Mouse (Mus musculus): ENCODE data around the gene Fbxo42.

The Fbxo42 gene

DNA sequence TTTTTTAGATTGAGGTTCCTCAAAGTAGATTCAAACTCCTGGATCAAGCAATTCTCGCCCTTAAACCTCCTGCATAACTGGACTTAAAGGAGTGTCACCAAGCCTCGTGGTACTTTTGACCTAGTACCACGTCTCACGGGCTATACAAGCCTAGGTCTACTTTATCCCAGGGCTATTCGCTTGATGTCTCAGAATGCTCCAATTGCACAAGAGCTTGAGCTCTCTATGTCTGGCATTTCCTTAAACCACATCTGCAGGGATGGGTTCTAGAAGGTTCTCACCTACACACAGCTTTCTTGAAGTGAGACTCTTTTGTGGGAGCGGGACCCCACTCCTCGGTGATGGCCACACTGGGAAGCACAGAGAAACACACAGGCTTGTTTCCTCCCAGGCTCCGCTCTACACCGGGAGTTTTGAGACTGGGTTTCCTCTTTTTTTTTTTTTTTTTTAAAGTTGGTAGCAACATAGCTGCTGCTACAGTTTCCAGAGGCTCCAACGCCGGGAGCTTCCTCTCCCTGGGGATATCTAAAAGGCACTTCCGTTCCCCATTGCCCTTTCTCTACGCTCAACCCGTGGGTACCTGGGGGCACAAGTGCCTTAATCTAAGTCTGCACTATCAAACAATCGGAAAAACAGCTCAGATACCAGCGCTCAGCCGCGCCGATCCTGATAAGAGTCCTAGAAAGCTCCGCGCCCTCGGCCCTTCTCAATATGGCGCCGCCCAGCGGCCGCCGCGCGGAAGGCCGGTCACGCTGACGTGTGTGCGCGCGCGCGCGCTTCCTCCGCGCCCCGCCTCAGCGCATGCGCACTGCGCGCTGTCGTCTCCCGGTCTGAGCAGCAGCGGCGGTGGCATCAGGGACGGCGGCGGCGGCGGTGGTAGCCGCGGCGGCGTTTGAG is at the start of gene Fbxo42:
Gene Fbxo42, plus strand, starts transcription at position 802 of the 897 bp plus-strand sequence.
- DNase-seq (ENCODE audit: low read depth, low spot score), result peak; percentile 96

DNA sequence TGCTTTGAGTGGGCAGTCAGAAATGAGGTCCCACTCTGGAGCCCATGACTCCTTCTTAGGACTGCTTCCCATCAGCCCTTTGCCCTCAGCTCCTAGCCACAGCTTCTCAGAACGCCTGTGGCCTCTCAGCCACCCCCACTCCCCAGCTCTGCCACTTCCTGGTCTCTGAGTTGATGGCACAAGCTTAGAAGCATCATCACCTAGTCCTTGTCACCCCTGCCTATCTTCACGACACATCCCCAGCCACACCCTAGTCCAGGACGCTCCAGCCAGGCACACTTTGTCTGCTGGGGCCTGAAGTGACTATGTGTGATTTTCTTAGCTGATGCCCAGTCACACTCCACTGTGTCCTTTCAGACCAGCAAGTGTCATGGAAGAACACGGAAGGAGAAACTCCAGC is 48.8 kb upstream of the Fbxo42 start:
- no peak for DNase-seq (ENCODE audit: low read depth, low spot score)

DNA sequence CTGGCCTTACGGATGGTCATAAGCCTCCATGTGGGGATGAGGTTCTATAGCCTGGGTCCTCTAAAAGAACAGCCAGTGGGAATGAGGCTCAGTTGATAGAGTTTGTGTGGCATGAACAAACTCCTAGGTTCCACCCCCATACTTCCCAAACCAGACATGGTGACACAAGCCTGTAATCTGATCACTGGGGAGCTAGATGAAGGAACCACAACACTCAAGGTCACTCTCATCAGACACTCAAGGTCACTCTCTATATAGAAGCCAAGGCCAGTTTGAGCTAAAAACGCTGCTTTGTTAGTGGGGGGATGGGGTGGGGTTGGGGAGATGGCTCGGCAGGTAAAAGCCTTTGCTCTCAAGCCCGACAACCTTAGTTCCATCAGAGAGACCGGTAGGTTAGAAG is 47.8 kb upstream of the Fbxo42 start:
- no peak for DNase-seq (ENCODE audit: low read depth, low spot score)

DNA sequence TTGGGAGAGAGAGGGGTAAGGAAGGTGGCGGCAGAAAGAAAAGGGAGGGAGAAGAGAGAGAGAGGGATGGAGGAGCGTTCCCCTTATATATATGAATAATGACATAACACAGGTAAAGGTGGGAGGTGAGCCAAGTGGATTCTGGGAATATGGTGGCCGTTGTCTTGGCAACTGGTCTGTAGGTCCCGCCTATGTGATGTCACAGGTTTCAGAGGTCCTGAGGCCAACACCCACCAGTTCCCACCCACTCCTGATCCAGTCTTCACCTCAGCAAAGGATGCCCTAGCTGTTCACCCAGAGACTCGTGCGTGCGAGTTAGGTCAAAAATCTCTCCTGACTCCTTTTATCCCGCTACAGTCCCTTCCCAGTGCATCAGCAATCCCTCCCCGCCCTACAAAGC is 46.4 kb upstream of the Fbxo42 start:
- no peak for DNase-seq (ENCODE audit: low read depth, low spot score)

DNA sequence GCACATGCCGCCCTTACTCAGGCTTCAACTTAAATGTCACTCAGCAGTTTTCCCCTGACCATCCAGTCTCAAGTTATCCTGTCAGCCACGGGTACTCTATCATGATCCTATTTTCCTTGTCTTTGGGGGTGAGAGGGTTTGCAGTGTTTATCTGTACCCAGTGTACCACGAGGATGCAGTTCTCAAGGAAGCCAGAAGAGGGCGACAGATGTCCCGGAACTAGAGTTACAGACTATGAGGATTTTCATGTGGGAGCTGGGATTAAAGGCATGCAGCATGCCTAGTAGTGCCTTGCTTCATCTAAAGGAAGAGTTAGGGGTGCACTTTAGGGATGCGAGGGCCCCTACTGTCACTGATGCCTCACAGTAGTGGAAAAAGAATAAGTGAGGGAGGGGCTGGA is 45.9 kb upstream of the Fbxo42 start:
- DNase-seq (ENCODE audit: low read depth, low spot score), result peak; percentile 58

DNA sequence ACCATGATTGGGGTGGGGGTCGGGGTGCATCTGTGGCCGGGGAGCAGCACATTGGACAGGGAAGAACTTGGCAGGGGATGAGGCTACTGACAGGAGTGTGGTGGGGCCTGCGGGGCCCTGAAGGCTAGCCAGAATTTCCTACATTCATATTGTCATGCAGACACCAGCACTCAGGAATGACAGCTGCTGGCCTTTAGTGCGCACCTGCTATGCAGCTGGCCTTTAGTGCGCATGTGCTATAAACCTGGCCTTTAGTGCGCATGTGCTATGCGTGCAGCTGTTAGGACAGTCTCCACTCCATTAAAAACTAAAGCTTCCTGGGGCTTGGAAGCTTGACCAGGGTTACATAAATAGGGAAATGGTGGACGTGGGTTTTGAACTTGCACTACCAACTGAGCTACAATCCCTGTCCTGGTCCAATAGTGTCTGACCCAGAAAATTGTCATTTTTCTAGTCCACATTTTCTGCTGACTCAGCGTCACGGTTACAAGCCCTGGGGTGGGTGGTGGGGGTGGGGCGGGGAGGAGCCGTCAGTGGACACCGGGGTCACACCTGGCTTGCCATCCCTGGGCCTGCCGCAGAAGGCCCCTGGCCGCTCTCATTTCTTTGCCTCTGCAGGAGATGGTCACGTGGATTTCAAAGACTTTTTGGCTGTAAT is 41.1 kb upstream of the Fbxo42 start:
- DNase-seq (ENCODE audit: low read depth, low spot score), result peak; percentile 34

DNA sequence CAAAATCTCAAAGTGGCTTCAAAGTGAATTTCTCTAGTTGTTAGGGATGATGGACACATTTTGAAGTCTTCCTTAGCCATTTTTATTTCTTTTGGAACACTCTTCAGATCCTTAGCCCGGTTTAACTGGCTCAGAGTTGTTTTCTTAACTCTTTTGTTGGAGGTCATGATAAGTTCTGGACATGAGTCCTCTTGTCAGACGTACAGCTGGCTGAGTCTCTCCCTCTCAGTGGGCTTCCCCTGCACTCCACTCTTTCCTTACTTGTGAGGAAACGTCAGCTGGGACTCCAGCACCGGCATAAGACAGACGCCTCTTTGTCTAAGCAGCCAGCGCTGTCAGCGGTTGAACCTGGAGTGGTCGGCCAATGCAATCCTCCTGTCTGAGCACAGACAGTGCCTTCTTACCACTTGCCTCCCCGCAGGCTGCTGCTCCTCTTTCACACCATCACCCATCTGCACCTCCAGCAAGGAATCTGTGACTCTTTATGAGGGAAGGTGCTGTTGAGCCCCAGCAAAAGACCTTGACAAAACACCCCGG is 39.4 kb upstream of the Fbxo42 start:
- peak; percentile 63 for DNase-seq (ENCODE audit: low read depth, low spot score)

DNA sequence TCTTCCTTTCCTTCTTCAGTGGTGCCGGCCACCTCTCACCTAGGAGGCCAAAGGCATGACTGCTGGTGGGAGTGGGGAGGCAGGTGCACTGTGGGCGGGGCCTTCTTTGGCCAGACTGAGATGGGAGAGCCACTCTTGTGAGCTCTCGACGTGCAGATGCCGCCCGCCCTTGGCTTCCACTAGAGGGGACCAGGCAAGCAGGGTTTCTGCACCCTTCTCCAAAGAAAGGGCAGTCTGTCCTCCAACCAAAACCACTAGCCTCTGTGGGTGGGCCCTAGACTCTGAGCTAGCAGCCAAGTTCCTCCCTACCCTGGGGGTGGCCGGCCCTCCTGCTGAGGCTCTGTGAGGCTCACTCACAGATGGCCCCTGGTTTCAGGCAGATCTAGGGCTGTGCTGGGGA is 33.9 kb upstream of the Fbxo42 start:
- no peak for DNase-seq (ENCODE audit: low read depth, low spot score)

DNA sequence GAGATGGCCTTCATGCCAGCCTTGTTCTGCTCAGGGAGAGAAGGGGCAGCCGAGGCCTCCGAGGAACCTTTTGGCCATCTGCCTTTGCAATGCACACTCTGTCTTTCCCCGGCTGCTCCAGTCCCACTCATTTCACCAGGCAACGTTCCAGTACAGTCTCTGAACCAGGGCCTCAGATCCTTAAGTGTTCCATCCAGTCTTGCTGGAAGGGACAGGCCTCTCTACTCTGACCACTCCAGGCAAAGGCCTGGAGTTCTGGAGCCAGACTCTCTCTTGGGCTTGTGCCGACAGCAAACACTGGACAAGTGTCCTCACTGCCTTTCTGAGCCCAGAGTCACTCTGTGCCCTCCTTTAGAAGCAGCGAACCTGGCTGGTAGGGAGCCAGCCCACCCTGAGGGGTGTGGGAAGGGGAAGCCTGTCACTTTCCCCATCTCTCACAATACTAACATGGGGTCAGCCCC is 33.2 kb upstream of the Fbxo42 start:
- DNase-seq (ENCODE audit: low read depth, low spot score), result no peak

DNA sequence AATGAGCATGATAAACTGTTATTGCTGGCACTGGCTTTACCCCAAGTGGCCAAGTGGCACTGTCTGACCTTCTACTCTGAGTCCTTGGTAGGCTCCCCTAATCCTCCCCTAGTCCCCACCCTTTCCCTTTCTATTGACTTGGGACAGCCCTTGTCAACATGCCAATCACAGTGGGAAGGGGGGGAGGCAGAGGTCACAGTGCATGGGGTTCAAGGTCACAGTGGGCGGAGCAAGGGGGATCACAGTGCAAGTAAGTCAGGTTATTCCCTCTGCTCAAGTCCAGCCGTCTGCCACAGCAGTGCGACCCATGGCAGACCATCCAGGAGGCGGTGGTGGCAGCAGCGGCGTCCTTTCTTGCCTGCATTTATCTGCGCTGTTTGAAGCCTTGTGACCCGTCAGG is 32.3 kb upstream of the Fbxo42 start:
- DNase-seq (ENCODE audit: low read depth, low spot score), result no peak

DNA sequence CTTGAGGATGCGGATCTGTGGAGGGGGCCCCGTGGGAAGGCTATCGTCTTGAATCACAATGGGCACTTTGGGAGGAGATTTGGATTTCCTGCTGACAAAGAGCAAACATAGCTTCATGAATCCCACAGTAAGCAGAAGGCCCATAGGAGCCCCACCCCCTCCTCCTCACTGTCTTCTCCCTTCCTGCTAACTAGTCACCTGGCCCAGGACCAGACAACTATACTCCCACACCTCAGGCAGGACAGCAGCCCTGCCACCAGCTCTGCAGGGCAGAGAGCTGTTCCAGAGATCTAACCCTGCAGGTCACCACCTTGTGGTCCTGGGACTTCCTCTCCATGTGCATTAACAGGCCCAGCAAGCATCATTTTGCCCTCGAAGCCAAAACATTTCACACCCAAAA is 29.0 kb upstream of the Fbxo42 start:
- no peak for DNase-seq (ENCODE audit: low read depth, low spot score)

DNA sequence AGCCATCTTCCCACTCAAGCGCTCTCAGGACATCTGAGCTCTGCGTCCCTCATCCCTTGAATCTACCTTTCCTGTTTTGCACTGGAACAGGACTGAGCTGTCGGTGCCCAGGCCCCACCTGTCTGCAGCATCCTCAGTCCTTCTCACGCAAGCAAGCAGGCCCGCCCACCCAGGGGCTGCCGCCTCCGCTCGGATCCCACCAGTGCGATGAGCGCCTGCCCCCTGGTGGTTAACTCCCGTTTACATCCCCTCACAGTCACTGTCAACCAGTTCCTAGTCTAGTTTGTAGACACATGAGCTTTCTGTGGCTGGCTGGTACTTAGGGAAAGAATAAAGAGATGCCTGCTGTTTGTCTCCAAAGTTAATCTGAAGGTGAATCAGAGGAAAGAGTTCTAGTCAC is 27.0 kb upstream of the Fbxo42 start:
- DNase-seq (ENCODE audit: low read depth, low spot score), result peak; percentile 61

DNA sequence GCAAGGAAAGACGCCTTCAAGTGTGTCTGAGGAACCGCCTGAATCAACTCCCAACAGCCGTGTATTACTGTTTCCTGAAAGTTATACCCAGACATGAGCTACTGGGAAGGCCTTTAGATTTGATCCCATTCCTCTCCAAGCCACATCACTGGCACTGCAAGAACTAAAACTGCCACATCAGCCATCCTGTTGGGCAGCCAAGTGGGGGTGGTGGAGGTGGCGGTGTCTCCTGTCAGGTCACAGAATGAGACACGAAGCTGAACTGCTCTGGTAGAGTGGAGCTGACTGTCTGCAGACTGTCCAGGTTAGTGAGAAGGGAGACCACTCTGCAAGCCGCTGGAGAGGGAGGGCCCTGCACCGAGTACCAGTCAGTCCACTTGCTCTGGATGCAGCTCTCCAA is 25.1 kb upstream of the Fbxo42 start:
- DNase-seq (ENCODE audit: low read depth, low spot score), result no peak

DNA sequence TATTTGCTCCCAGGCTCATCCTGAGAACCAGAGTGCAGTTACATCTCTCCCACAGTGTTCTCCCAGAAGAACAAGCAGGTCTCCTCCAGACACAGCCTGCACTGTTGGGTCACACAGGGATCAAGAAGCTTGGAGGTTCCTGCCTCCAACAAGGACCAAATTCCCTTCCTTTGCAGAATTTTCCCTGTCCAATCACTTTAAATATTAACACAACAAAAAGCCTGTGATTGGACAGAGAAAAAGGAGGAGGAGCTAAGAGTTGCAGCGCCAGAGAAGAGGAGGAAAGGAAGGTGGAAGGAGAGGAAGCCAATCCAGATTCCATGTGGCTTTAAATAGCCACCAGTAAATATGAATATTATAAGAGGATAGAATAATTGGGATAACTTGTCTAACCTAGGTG is 24.6 kb upstream of the Fbxo42 start:
- no peak for DNase-seq (ENCODE audit: low read depth, low spot score)

DNA sequence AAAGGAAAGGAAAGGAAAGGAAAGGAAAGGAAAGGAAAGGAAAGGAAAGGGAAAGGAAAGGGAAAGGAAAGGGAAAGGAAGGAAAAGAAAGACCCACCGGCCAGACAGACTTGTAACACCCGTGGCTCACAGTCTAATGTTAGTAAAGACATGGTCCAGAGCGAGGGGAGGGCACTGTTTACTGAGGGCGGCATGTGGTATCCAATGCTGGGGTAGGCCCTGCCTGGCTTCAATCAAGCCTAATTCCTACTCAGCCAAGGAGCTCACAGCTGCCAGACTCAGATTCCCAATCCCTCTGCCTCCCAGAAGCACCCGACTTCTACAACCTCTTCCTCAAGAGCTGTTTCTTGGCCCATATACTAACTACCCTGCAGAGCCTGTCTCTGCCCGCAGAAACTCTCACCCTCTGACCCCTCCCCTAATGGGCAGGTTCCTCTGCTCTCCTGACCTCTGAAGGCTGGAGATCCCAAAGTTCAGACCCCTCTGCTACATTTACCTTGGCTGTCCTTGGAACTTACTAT is 18.5 kb upstream of the Fbxo42 start:
- DNase-seq (ENCODE audit: low read depth, low spot score), result no peak

DNA sequence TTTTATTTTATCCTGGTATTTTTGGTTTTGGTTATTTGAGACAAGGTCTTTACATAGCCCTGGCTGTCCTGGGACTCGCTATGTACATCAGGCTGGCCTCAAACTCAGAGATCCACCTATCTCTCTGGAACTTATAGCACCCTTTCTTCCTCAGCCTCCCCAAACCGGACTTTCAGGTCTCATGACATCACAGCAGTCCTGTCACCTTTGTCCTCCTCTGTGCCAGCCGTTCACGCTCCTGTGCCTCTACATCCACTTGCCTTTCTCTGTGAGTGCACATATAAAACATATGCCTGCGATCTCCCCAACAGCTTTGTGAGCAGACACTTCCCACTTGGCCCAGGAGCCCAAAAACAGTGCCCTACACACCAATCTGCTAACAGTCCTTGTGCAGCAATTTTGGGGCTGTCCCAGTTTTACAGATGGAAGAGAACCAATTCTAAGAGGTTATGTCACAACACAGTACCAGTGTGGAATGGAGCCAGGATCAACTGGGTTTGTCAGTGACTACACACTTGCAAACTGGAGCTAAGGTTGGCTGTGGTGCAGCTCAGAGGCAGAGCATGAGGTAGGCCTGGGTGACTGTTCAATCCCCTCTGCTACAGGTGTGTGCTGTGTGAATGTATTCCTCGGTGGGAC is 16.9 kb upstream of the Fbxo42 start:
- DNase-seq (ENCODE audit: low read depth, low spot score), result no peak

DNA sequence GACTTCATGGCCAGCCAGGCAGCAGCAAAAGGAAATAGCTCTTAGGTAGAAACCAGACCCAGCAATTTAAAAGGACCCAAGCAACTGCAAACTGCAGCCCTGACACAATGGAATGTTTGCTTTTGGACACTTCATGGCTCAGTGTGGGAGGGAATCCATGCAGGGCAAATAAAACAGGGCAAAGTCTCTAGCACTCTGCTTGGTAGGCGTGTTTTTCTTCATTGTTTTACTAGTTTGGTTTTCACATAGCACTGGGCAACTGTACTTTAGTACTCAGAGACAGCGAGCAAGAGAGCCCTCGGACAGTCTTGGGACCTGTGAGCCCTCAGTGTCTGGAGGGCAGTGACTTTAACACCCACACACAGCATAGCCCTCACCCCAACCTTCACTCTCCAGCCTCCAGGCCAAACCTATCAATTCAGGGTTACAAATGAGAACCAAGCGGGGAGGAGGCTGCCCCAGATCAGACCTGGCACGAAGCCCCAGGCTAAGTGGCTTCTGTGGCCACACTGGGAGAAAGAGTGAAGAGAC is 16.1 kb upstream of the Fbxo42 start:
- DNase-seq (ENCODE audit: low read depth, low spot score), result no peak

DNA sequence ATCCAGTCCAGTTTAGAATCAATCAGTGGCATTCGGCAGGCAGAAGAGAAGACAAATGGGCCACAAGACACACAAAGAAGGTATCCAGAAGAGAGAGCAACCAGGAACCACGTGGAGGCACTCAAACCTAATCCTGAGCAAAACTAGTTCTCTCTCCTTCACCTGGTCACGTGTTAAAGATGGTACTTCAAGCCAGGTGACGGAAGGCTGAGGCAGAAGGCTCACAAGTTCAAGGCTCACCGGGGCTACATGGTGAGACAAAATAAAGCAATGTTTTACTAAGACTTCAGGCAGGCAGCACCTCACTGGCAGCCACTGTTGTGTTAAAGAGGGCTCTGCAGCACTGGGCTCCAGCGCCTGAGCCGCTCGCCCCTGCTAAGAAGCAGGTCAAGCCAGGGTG is 15.5 kb upstream of the Fbxo42 start:
- no peak for DNase-seq (ENCODE audit: low read depth, low spot score)

DNA sequence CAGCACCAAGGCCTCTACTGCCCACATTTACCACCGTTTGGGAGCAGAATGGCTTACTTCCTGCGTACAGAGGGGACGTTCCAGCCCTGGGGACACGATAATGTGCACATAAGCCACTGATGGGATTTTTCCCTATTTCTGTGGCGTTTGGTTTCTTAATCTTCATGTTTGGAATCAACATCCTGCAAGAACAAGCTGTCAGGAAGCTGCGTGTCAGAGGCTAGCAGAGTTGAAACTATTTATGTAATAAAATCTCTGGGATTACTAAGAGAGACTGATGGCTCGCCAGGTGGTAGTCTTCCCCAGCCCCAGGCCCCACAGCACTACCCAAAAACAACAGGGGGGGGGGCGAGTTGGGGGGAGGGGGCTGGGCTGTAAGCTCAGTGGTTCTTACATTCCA is 14.5 kb upstream of the Fbxo42 start:
- no peak for DNase-seq (ENCODE audit: low read depth, low spot score)

DNA sequence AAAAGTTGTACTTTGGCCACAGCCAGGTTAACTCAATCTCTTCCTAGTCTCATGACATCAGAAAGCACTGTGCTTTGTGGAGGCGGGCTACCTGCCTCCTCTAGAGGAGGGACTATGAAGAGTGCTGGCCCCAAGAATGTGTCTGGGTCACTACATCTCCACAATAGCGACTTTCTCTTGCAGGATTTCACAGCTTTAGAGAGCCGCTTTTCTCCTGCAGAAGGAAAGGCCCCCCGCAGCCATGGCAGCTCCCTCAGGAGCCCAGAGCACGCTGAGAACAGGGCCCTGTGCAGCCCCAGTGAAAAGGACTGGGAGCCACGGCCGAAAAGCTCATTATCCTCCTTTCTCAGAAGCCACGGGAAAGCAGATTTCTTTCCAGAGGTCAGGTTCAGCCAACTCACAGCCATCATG is 13.7 kb upstream of the Fbxo42 start:
- no peak for DNase-seq (ENCODE audit: low read depth, low spot score)

DNA sequence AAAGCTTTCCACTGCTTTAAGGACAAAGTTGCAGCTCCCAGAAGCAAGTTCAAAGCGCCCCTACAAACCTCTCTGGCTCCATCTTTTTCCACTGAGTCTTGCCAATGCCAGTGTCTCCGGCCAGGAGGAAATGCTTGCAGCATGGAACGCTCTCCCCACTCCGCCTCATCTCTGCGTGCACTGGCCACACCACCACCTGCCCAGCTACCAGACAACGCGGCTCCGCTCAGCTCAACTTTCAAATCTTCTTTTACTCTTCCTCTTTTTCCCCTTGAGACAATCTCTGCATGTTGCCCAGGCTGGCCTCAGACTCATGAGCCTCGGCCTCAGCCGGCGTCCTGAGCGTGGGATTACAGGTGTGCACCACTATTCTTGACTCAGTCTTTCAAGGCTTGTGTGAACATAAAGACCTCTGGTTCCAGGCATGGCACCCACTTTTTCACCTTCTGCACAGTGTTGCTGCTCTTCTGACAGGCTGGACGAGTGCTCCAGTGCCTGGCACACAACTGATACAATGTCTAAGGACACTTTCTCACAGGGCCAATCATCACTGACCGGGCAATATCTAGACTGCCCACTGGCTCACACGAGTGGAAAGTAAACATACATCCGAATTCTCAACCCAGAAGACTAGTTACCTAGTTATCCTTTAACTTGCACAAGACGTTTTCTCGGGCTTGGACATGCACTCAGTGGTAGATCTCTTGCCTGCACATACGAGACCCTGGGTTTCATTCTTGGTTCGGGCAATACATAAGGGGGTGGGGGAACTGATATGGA is 12.8 kb upstream of the Fbxo42 start:
- DNase-seq (ENCODE audit: low read depth, low spot score), result no peak

All from mesoderm, embryonic 11.5 days (tissue).